Mouse (Mus musculus) forebrain, embryonic 11.5 days (tissue): ENCODE data around the gene Aifm2. TPM values are rescaled to one million over a fixed set of nuclear protein-coding genes. Genes with fewer than 3 reads are reported as not detected.

ENCODE experiments used
- ATAC-seq: fragments of 200-750 bp; cut with Nextera tagmentation; replicated peaks from 2 replicates; pipeline ENCODE4 v1.8.0; 2017; ENCODE audit warnings: moderate TSS enrichment; ENCODE audit not compliant: low FRiP score
- DNase-seq: peaks from one replicate; pipeline ENCODE4 v3.0.0-alpha.2; 2017; ENCODE audit warnings: low spot score
- H3K27ac ChIP-seq: fragments of 300-500 bp; sonication (generic); 2 replicates; pipeline ENCODE4 v1.5.1; 2014; ENCODE audit warnings: low read depth, low read length
- H3K27me3 ChIP-seq: fragments of 300-500 bp; sonication (generic); 2 replicates; pipeline ENCODE4 v1.6.1; 2014; ENCODE audit warnings: mild to moderate bottlenecking, low read length, mixed read lengths; ENCODE audit not compliant: control insufficient read depth, insufficient read depth
- H3K36me3 ChIP-seq: fragments of 300-500 bp; sonication (generic); 2 replicates; pipeline ENCODE4 v1.6.1; 2014; ENCODE audit warnings: mild to moderate bottlenecking, low read length, moderate library complexity, mixed read lengths; ENCODE audit not compliant: control insufficient read depth, insufficient read depth
- H3K4me1 ChIP-seq: fragments of 300-500 bp; sonication (generic); replicated peaks from 2 replicates; pipeline ENCODE4 v1.6.1; 2014; ENCODE audit warnings: low read length, mixed read lengths; ENCODE audit not compliant: control insufficient read depth, insufficient read depth
- H3K4me2 ChIP-seq: fragments of 300-500 bp; sonication (generic); 2 replicates; pipeline ENCODE4 v1.6.1; 2014; ENCODE audit warnings: low read depth, mild to moderate bottlenecking, low read length, moderate library complexity, mixed read lengths; ENCODE audit not compliant: severe bottlenecking
- H3K4me3 ChIP-seq: fragments of 300-500 bp; sonication (generic); 2 replicates; pipeline ENCODE4 v1.5.1; 2014; ENCODE audit warnings: low read depth, low read length
- H3K9ac ChIP-seq: fragments of 300-500 bp; sonication (generic); 2 replicates; pipeline ENCODE4 v1.6.1; 2014; ENCODE audit warnings: low read length
- H3K9me3 ChIP-seq: fragments of 300-500 bp; sonication (generic); 2 replicates; pipeline ENCODE4 v1.6.1; 2016; ENCODE audit warnings: low read length, mixed read lengths; ENCODE audit not compliant: control insufficient read depth
- WGBS: fragments of 180-500 bp; shearing (Covaris S2); extraction: QIAGEN DNeasy Blood & Tissue Kit; methylation state at CpG from one replicate; pipeline ENCODE4 v1.1.7; 2014; 5-methylcytosine and 5-hydroxymethylcytosine counted together
- polyA plus RNA-seq: library from polyadenylated mRNA; unstranded; fragments of >200 nt; fragmentation: Nextera tagmentation; extraction: Ambion mirVana; gene quantifications from 2 replicates; pipeline ENCODE4 v1.2.1, GENCODE M21; 2014

The Aifm2 gene
- polyA plus RNA-seq, 1 experiment from 2014 or later: 5.9 TPM

DNA sequence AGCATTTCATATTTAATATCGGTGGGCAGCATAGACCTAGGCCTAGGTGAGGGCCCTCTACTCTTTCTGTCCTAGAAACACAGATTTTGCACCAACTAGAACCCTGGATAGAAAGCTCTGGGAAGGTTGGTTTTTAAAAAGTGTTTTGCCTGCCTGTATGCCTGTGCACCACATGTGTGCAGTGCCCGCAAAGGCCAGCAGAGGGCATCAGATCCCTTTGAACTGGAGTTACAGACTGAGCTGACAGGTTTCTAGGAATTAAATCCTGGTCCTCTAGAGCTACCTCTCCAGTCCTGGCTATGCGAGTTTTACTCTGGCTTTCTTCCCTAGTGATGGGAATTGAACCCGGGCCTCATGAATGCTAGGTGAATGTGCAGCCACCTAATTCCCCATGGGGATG, 30.1 kb downstream of the Aifm2 start:
- no peaks in the 10 kb centered on the region for H3K4me1 ChIP-seq
- no peak for ATAC-seq
- WGBS: 93% methylated on average over 4 of the region's 4 CpGs
- no peak overlapping the region for H3K4me3 ChIP-seq
- no peaks in the 10 kb centered on the region for H3K27me3 ChIP-seq
- peaks cover 3% of the 10 kb centered on the region; the same call in 1 of the 2 replicates for H3K9me3 ChIP-seq
- peaks cover 47% of the 10 kb centered on the region for H3K36me3 ChIP-seq
- peak; percentile 67 for DNase-seq
- H3K9ac ChIP-seq: no peak overlapping the region
- H3K27ac ChIP-seq: no peak overlapping the region
- no peak overlapping the region for H3K4me2 ChIP-seq

DNA sequence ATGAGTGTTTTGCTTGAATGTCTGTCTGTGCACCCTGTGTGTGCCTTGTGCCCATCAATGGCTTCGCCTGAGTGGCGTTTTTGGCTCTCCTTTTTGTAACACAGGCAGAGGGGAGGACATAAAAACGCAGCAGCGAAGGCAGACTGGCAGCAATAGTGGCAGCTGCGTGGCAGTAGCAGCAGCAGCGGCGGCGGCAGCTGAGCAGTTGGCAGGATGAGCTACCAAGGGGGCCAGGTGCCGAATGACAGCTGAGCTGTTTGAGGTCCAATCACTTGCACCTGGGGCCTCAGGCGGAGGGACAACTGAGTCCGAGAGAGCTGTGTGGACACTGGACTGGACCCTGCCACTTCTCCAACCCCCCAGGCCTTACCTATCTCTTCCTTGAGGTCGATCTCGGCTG, 32.2 kb downstream of the Aifm2 start:
- 94% methylated on average over 13 of the region's 13 CpGs for WGBS
- Histone ChIP-seq H3K9me3 (peaks cover 3% of the 10 kb centered on the region; the same call in 1 of the 2 replicates), H3K4me3 (no peak overlapping the region), H3K36me3 (peaks cover 54% of the 10 kb centered on the region), H3K4me2 (no peak overlapping the region), H3K4me1 (no peaks in the 10 kb centered on the region), H3K27ac (no peak overlapping the region), H3K27me3 (no peaks in the 10 kb centered on the region), H3K9ac (no peak overlapping the region)
- ATAC-seq: no peak
- no peak for DNase-seq

DNA sequence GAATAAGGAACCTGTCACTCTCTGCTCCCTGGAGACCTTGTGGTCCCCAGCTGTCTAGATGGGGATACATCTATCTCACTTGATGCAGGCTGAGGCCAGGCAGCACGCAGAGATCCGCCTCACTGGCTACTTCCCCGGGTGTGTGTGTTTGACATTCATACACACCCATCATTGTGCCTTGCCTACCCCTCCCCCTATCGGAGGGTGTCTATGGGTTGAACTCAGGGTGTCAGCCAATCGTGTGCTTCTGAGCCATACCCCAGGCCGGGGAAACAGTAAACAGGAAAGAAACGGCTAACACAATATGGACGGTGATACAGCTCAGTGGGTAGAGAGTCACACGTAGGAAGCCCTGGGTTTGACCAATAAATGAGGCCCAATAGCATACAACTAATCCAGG, 35.0 kb downstream of the Aifm2 start:
- ATAC-seq: no peak
- H3K27me3 ChIP-seq: no peaks in the 10 kb centered on the region
- H3K4me3 ChIP-seq: no peak overlapping the region
- peaks cover 43% of the 10 kb centered on the region for H3K36me3 ChIP-seq
- no peaks in the 10 kb centered on the region for H3K4me1 ChIP-seq
- H3K4me2 ChIP-seq: no peak overlapping the region
- H3K9me3 ChIP-seq: peaks cover 3% of the 10 kb centered on the region; the same call in 1 of the 2 replicates
- 88% methylated on average over 9 of the region's 9 CpGs for WGBS
- no peak for DNase-seq
- H3K27ac ChIP-seq: no peak overlapping the region
- no peak overlapping the region for H3K9ac ChIP-seq

DNA sequence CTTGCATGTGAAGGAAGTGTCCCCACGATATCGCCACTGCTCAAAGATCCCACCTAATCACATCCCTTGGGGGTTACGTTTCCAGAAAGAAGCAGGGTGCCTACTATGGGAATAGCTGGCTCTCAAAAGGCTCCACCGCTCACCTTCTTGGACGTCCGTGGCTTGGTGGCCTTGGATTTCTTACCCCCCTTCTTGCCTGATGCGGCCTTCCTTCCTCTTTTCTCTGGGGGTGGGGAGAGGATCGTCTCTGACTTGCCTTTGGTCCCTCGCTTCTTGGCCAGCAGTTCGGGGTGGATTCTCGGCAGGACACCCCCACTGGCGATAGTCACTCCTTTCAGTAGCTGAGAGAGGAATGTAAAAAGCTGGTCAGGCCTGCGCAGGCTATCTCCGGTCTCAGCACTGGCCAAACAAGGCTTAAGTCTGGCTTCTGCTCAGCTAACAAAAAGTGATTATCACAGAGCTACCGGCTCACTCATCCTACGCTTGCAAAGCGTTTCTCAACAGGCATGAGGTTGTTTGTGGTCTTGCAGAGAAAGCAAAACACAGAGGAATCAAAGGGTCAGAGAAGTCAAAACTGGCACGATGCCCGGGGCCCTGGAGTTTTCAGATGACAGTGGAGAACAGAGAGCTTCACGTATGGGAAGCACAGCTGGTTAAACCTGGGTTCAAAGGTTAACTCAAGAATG, 36.6 kb downstream of the Aifm2 start:
- Histone ChIP-seq H3K36me3 (peaks cover 29% of the 10 kb centered on the region), H3K4me3 (no peak overlapping the region), H3K4me1 (no peaks in the 10 kb centered on the region), H3K27me3 (no peaks in the 10 kb centered on the region), H3K27ac (no peak overlapping the region), H3K9ac (no peak overlapping the region), H3K9me3 (no peaks in the 10 kb centered on the region), H3K4me2 (no peak overlapping the region)
- DNase-seq: no peak
- no peak for ATAC-seq
- 88% methylated on average over 20 of the region's 20 CpGs for WGBS

DNA sequence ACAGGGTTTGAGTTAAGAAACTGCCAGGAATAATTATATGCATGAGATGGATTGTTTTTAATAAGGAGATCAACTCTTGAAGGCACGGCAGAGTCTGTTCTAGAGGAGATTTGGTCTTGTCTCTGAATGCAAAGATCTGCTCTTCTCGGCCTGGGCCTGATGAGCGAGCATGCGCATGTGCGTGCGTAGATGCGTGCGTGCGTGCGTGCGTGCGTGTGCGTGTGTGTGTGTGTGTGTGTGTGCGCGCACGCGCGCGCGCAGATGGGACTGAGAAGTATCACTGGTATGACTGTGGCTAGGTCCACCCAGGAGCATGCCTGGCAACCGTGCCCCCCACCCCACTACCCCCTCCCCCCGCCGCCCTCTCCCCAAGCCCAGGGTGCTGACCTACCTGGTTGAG, 38.0 kb downstream of the Aifm2 start:
- Histone ChIP-seq H3K4me2 (no peak overlapping the region), H3K36me3 (peaks cover 21% of the 10 kb centered on the region), H3K4me3 (no peak overlapping the region), H3K4me1 (no peaks in the 10 kb centered on the region), H3K9me3 (no peaks in the 10 kb centered on the region), H3K9ac (no peak overlapping the region), H3K27ac (no peak overlapping the region), H3K27me3 (no peaks in the 10 kb centered on the region)
- DNase-seq (no peak), ATAC-seq (no peak)
- 97% methylated on average over 23 of the region's 23 CpGs for WGBS

DNA sequence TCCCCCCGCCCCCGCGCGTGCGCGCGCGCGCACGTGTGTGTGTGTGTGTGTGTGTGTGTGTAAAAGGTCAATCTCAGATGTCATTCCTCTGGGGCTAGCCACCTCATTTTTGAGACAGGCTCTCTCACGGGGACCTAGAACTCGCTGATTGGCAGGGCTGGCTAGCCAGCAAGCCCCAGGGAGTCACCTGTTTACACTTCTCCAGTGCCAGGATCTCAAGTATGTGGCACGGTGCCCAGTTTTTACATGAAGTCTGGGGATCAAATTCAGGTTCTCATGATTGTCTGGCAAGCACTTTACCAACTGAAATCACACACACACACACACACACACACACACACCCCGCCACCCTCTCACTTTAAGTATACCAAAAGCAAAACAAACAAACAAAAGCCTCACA, 42.0 kb downstream of the Aifm2 start:
- H3K9ac ChIP-seq: no peak overlapping the region
- H3K9me3 ChIP-seq: no peaks in the 10 kb centered on the region
- no peak overlapping the region for H3K4me3 ChIP-seq
- ATAC-seq: no peak
- H3K36me3 ChIP-seq: peaks cover 2% of the 10 kb centered on the region; the same call in 1 of the 2 replicates
- H3K4me1 ChIP-seq: no peaks in the 10 kb centered on the region
- H3K27me3 ChIP-seq: no peaks in the 10 kb centered on the region
- no peak overlapping the region for H3K4me2 ChIP-seq
- WGBS: 94% methylated on average over 14 of the region's 14 CpGs
- no peak for DNase-seq
- no peak overlapping the region for H3K27ac ChIP-seq

DNA sequence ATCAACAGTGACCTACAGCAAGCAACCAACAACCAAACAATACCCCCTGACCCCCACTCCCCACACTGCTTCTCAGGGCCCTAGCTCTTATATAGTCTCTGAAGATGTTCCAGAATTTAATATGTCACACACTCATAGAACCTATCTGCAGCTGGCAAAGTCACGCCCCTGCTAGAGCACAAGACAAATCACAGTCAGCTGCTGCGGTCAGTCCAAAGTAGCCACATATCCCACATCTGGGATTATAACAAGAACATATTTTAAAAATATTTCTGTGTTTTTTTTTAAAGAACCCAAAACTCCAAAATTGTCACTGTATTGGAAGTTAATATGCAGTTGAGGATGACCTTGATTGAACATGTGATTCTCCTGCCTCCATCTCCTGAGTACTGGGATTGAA, 43.8 kb downstream of the Aifm2 start:
- Histone ChIP-seq H3K4me2 (no peak overlapping the region), H3K36me3 (peaks cover 2% of the 10 kb centered on the region; the same call in 1 of the 2 replicates), H3K27me3 (no peaks in the 10 kb centered on the region), H3K4me1 (no peaks in the 10 kb centered on the region), H3K9ac (no peak overlapping the region), H3K4me3 (no peak overlapping the region), H3K9me3 (no peaks in the 10 kb centered on the region), H3K27ac (no peak overlapping the region)
- no peak for DNase-seq
- 94% methylated on average over 2 of the region's 2 CpGs for WGBS
- ATAC-seq: no peak

DNA sequence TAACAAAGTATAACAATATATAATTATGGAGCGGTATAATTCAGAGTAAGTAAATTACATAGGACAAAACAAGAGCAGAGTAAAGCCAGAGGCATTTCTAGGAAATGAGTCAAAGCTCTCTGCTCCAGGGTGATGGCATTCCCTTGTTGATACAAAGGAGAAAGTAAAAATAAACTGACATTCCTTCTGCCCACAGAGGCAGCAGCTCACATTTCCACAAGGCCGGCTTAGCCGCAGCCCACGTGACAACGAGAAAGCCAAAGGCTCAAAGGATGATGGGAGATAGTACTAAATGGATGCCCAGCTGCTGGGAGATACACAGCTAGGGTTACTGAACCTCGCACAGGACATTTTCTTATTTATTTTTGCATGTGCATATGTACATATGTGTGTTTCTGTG, 44.8 kb downstream of the Aifm2 start:
- no peaks in the 10 kb centered on the region for H3K27me3 ChIP-seq
- no peak overlapping the region for H3K4me3 ChIP-seq
- no peaks in the 10 kb centered on the region; the same call in 1 of the 2 replicates for H3K4me1 ChIP-seq
- no peak overlapping the region for H3K4me2 ChIP-seq
- H3K27ac ChIP-seq: no peak overlapping the region
- no peak for ATAC-seq
- peaks cover 2% of the 10 kb centered on the region; the same call in 1 of the 2 replicates for H3K36me3 ChIP-seq
- no peaks in the 10 kb centered on the region for H3K9me3 ChIP-seq
- WGBS: 81% methylated on average over 6 of the region's 6 CpGs
- no peak overlapping the region for H3K9ac ChIP-seq
- no peak for DNase-seq

DNA sequence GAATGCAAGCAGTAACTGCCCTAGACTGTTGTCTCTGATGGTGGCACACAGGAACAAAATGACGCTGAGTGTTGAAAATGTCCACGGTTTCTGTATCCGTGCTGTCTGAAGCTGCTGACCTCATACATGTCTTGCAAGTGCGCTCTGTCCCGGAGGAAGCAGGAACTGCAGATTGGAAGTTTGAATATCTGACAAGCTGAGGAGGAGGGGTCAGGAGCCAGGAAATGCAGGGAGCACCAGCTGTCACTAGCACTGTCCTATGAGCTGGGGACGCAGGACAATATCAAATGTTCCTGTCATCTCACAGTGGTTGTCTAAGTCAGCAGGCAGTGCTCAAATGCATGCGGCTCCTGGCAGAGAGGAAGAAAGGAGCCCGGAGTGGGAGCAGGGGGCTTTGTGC, 49.6 kb downstream of the Aifm2 start:
- Histone ChIP-seq H3K4me1 (peaks cover 8% of the 10 kb centered on the region; the same call in 1 of the 2 replicates), H3K27me3 (no peaks in the 10 kb centered on the region), H3K4me2 (no peak overlapping the region), H3K4me3 (no peak overlapping the region), H3K36me3 (no peaks in the 10 kb centered on the region; the same call in 1 of the 2 replicates), H3K9ac (no peak overlapping the region), H3K27ac (no peak overlapping the region), H3K9me3 (no peaks in the 10 kb centered on the region)
- WGBS: 84% methylated on average over 8 of the region's 8 CpGs
- DNase-seq (no peak), ATAC-seq (no peak)
